Mouse (Mus musculus) c-Kit-positive CD71-positive TER-119-negative erythroid progenitor cells, embryonic 14.5 days (primary cell): ENCODE data around the gene Edem3.

Experiments
- DNase-seq: peaks from one replicate; pipeline ENCODE4 v3.0.0-alpha.2; 2013; ENCODE audit warnings: low read depth

Edem3 gene

GRCm38 (mm10) chr1:151864326-151864725, 109.2 kb downstream of the Edem3 start:
- no peak for DNase-seq
